Mouse (Mus musculus) lung, adult 10 weeks (tissue): ENCODE results near the gene Eya4. TPM values are rescaled to one million over a fixed set of nuclear protein-coding genes. Genes with fewer than 3 reads are reported as not detected.

ENCODE experiments used
- polyA plus RNA-seq: library from polyadenylated mRNA; stranded (reverse); fragments of 350-450 nt; fragmentation: Illumina TruSeq; extraction: RNeasy Lipid Tissue Mini Kit (QIAGEN cat#74804); gene quantifications from one replicate; pipeline ENCODE4 v1.2.3, GENCODE M21; 2014; ENCODE audit warnings: low read depth, low replicate concordance; ENCODE audit not compliant: insufficient read depth

Gene Eya4
- polyA plus RNA-seq, result 0.11 TPM

DNA sequence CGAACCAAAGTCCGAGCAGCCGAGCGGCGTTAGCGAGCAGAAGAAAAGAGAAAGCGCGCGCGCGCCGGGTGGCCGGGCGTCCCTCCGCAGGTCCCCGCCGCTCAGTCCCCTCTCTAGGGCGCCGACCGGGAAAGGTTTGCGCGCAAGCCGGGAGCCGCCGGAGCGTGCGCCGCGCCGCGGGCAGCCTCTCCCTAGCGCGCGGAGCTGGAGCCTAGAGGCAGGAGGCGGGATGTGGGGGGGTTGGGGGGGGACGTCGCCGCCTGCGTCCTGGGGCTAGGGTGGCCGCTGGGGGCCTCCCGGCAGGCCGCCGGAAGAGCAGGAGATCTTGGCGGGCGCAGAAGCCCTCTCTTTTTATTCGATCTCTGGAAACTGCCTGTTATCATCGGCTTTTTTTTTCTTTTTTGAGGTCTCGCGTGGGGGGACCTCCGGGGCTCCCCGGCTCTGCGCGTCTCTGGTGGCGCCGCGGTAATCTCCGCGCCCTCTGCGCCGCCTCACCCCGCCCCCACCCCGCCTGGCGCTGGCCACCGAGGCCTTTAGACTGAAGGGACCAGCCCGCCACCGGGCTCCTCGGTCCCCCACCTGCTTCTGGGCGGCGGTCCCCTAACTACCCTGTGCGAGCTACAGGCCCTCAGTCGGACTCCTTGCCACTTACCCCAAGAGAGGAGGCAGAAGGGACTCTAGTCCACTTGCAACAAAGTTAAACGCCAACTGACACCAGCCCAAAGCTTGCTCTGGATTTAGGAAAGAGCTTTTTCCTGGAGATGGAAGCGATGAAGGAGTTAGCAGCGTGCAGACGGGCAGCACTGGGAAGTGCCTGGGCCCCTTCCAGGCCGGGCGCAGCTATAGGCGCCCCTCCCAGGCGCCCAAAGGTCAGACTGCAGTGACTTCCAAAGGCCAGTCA lies at the start of gene Eya4:
Eya4 (minus strand) TSS at position 776 of the 901 bp plus-strand sequence.

